Mouse (Mus musculus) kidney, adult 2 months (tissue): ENCODE data around the gene Ak7. TPM values are rescaled to one million over a fixed set of nuclear protein-coding genes. Genes with fewer than 3 reads are reported as not detected.
A peak's percentile ranks its signal among the peaks of the same experiment; 100 is the strongest.

Experiments
- DNase-seq: peaks from one replicate; pipeline ENCODE4 v3.0.0; 2021
- H3K27ac ChIP-seq: fragments of 200-500 bp; 2 replicates; pipeline ENCODE4 v1.5.1; 2012; ENCODE audit warnings: low read depth, low read length, control low read depth, inconsistent platforms; ENCODE audit not compliant: insufficient read depth
- H3K27me3 ChIP-seq: fragments of 200-500 bp; replicated peaks from 2 replicates; pipeline ENCODE4 v1.6.1; 2012; ENCODE audit warnings: mild to moderate bottlenecking, moderate library complexity, low read length, inconsistent platforms; ENCODE audit not compliant: control insufficient read depth, insufficient read depth
- H3K36me3 ChIP-seq: fragments of 200-500 bp; 2 replicates; pipeline ENCODE4 v1.6.1; 2012; ENCODE audit warnings: mild to moderate bottlenecking, moderate library complexity, low read length, inconsistent platforms; ENCODE audit not compliant: control insufficient read depth, insufficient read depth
- H3K4me1 ChIP-seq: fragments of 200-500 bp; 2 replicates; pipeline ENCODE4 v1.6.1; 2011; ENCODE audit warnings: low read length; ENCODE audit not compliant: control insufficient read depth, insufficient read depth
- H3K4me3 ChIP-seq: fragments of 200-500 bp; 2 replicates; pipeline ENCODE4 v1.5.1; 2011; ENCODE audit warnings: mild to moderate bottlenecking, low read depth, low read length, control low read depth; ENCODE audit not compliant: insufficient read depth
- CTCF ChIP-seq: fragments of 200-500 bp; conservative IDR thresholded peaks from 2 replicates; pipeline ENCODE4 v1.5.1; 2011; ENCODE audit warnings: low read depth, mild to moderate bottlenecking, control low read depth, low read length, moderate library complexity, mixed read lengths; ENCODE audit not compliant: insufficient read depth, insufficient read length
- POLR2A ChIP-seq: fragments of 200-500 bp; IDR thresholded peaks from one replicate; pipeline ENCODE4 v1.6.1; 2011; ENCODE audit warnings: low read depth, low read length, control low read depth
- WGBS: fragments of 180-500 bp; shearing (Covaris S2); methylation state at CpG from one replicate; pipeline ENCODE4 v1.1.7; 2018; 5-methylcytosine and 5-hydroxymethylcytosine counted together
- polyA plus RNA-seq: library from polyadenylated mRNA; depleted of rRNA; stranded (reverse); fragments of >200 nt; gene quantifications from 2 replicates; pipeline ENCODE4 v1.2.3, GENCODE M21; 2012; rRNA removed

The Ak7 gene
- polyA plus RNA-seq, result 0.86 and 0.94 TPM in 2 replicates

DNA sequence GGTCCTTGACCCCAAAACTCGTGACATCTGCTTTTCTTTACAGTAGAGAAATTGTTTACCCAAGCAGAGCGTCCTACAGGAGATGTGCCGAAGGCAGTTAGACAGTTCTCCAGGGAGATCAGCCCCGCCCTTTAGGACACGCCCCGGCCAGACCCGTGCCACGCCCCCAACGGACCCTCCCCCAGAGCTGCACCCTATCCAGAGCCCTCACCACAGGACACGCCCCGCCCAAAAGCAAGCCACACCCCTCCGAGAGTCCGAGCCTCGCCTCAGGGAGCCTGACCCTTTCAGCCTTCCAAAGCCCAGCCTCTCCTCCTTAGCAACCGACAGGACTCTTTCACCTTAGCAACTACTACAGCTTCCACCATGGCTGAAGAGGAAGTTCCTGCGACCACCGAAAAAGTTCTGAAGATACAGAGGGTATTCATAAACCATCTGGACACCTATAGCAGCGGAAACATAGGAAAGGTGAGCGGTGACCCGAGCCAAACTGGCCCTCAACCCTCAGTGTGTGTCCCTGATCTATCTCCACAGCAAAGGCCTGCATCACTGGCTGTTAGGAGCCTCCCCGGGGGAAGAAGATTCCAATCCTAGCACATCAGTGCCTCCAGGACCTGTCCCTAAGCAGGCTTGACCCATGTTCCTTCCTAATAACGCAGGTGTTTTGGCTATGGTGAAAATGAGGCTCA, at the start of gene Ak7:
Gene Ak7 (plus strand): TSS at position 178 of the 689 bp plus-strand sequence.
- DNase-seq, result peak; percentile 84
- 13% methylated on average over 22 of the region's 22 CpGs for whole genome bisulfite sequencing

DNA sequence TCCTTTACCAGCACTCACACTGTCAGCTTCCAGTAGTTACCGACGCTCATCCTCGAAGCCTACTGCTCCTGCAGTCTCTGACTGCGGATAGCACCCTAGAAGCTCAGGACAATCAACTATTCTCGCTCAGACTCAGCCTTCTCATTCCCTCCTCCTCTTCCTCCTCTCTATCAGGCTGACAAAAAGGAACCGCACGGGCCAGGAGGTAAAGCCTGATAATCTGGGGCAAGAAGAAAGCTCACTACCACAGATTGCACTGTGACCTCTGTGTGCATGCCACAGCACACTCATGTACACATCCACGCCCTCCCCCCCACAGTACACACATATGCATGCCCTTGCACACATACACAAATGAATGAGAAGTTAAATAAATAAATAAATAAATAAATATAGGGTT, 29.5 kb upstream of the Ak7 start:
- H3K27ac ChIP-seq, result no peak overlapping the region
- H3K4me1 ChIP-seq, result no peaks in the 10 kb centered on the region
- 95% methylated on average over 8 of the region's 8 CpGs for WGBS
- H3K36me3 ChIP-seq, result peaks cover 6% of the 10 kb centered on the region
- no peak overlapping the region for H3K4me3 ChIP-seq
- TF ChIP-seq POLR2A (no peak), CTCF (no peak)
- H3K27me3 ChIP-seq, result no peaks in the 10 kb centered on the region
- DNase-seq, result no peak

More for the DNA sequence above, at the start of gene Ak7:
- Histone ChIP-seq H3K27me3 (no peaks in the 10 kb centered on the region), H3K36me3 (no peaks in the 10 kb centered on the region), H3K27ac (no peak within 1 kb of the TSS), H3K4me1 (no peaks in the 10 kb centered on the region), H3K4me3 (no peak within 1 kb of the TSS)
- TF ChIP-seq CTCF, result no peak
- TF ChIP-seq POLR2A, result no peak

DNA sequence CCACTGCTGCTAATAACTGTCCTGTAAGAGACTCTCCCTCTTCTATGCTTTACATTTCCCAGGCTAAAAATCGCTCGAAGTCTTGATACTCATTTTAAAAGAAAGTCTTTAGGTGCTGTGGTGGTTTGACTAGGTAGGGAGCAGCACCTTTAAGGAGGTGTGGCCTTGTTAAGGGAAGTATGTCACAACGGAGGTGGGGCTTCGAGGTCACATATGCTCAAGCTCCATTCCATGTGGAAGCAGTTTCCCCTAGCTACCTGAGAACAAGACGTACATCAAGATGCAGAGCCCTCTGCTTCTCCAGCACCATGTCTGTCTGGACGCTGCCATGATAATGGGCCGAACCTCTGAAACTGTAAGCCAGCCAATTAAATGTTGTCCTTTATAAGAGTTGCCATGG, 27.6 kb upstream of the Ak7 start:
- Histone ChIP-seq H3K4me1 (peaks cover 2% of the 10 kb centered on the region; the same call in 1 of the 2 replicates), H3K4me3 (no peak overlapping the region), H3K27ac (no peak overlapping the region), H3K27me3 (no peaks in the 10 kb centered on the region), H3K36me3 (peaks cover 4% of the 10 kb centered on the region)
- DNase-seq, result no peak
- TF ChIP-seq CTCF (no peak), POLR2A (no peak)
- 94% methylated on average over 7 of the region's 7 CpGs for WGBS

DNA sequence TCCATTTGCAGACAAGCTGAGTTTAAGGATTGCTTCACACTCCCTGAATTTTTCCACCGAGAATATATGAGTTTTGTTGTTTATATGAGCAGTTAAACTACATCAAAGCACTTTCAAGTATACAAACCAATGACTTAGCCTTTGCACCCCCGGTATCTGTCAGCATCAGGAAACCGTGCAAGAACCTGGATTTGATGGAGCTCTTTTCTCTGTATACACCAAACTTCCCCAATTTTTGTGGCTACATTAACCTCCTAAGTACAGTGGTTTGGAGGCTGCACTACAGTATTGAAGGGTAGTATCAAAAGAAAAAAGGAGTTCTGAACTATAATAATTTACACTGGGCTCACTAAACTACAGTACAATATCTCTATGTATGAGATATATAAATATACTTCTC, 27.0 kb upstream of the Ak7 start:
- peaks cover 2% of the 10 kb centered on the region for H3K36me3 ChIP-seq
- no peaks in the 10 kb centered on the region for H3K27me3 ChIP-seq
- TF ChIP-seq POLR2A (no peak), CTCF (no peak)
- H3K27ac ChIP-seq, result no peak overlapping the region
- 84% methylated on average over 3 of the region's 3 CpGs for WGBS
- H3K4me1 ChIP-seq, result peaks cover 4% of the 10 kb centered on the region; the same call in 1 of the 2 replicates
- no peak overlapping the region for H3K4me3 ChIP-seq
- DNase-seq, result no peak

DNA sequence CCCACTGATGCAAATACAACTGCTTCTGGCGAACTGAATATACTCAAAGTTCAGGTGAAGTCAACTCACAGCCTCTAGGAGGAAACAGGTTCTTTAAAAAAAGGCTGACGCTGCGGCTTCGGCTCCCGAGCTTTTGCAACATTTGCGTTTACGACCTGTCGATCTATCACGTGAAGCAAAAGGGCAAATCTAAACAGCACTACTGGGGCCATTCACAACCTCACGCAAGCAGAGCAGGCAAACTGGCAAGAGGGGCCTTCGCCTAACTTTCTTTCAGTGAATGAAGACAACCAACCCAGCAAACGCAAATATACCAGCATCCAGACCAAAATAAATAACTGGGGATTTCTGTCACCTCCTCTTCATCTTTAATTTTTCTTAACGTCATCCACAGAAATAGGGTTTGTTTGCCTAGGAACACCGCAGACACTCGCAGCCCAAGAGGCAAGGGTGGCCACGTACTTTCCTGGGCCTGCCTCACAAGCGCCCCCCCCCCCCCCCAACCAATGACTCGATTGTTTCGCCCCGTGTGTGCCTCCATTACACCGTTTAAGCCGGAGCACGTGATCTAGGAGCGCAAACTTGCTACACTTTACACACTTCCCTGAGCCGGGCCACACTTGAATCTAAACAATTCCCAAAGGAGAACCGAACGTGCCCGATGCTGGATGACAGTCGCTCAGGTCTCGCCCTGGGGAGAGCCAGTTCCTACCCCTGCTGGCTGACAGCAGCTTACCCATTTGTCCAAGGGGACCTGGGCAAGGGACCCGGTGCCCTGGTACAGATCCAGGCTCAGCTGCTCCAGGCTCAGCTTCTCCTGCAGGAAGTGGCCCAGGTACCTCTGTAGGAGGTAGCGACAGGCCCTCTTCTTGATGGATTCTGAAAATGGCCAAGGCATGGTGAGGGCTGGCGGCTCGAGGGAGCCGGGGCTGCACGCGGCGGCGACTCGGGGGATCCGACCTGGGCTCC, 21.6 kb upstream of the Ak7 start, which contains the start of gene Gskip:
Gene Gskip (plus strand): TSS at position 897 of the 969 bp plus-strand sequence.
- Histone ChIP-seq H3K4me3 (peak within 1 kb of the TSS; percentile 93), H3K27me3 (no peaks in the 10 kb centered on the region), H3K27ac (peak within 1 kb of the TSS; percentile 71), H3K4me1 (peaks cover 7% of the 10 kb centered on the region; the same call in 1 of the 2 replicates), H3K36me3 (no peaks in the 10 kb centered on the region)
- under 1% methylated on average over 41 of the region's 41 CpGs for WGBS
- TF ChIP-seq POLR2A (no peak), CTCF (no peak)
- peak; percentile 72 for DNase-seq

DNA sequence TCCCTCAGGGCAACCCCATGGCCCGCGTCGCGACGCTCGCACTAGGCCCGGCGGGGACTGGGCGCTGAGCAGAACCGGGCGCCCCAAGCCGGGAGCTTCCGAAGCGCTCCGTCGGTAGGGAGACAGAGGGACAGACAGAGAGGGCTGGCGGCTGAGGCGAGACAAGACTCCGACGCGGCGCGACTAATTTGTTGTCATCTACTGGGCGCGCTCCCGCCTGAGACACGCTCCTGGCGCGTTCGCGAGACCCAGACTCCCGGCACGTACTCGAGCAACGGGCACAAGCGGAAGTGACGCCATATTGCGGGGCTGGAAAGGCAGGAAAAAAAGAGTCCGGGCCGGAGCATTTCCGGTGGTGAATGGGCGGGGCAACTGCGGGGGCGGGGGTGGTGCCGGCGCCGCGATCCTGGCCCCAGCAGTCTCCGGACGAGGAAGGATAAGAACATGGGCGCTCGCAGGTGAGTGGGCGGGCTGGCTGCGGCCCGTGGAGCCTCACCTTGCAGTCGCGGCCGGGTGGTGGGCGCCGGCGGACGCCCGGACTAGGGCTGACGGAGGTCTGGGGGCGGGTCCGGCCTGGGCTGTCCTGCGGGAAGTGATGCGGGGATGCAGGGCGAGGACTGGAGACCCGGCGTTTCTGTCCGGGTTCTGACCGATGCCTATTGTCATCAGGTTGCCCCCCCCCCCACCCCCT, 20.6 kb upstream of the Ak7 start, which contains the start of gene Atg2b:
Gene Atg2b (minus strand): TSS at position 211 of the 691 bp plus-strand sequence.
- DNase-seq, result peak; percentile 97
- Histone ChIP-seq H3K4me1 (peaks cover 7% of the 10 kb centered on the region; the same call in 1 of the 2 replicates), H3K27ac (peak within 1 kb of the TSS; percentile 71), H3K27me3 (no peaks in the 10 kb centered on the region), H3K4me3 (peak within 1 kb of the TSS; percentile 93), H3K36me3 (no peaks in the 10 kb centered on the region)
- TF ChIP-seq CTCF (no peak), POLR2A (no peak)
- under 1% methylated on average over 73 of the region's 73 CpGs for WGBS
